Mouse (Mus musculus): ENCODE data around the gene Pex5l. TPM values are rescaled to one million over a fixed set of nuclear protein-coding genes. Genes with fewer than 3 reads are reported as not detected.

Pex5l gene
- polyA plus RNA-seq, 1 experiment from 2014 or later, result 0.14 TPM

- no peaks in the 10 kb centered on the region for H3K36me3 ChIP-seq (ENCODE audit: control insufficient read depth, insufficient read depth)
- H3K9ac ChIP-seq (ENCODE audit: low read depth, low read length), result no peak overlapping the region
- no peak overlapping the region for H3K4me3 ChIP-seq (ENCODE audit: low read depth, low read length)
- H3K4me1 ChIP-seq (replicated peaks; ENCODE audit: control insufficient read depth, insufficient read depth, low read length), result no peaks in the 10 kb centered on the region
- no peak overlapping the region for H3K4me2 ChIP-seq (replicated peaks; ENCODE audit: low read depth)
- WGBS, result 76% methylated on average over 6 of the region's 6 CpGs
- ATAC-seq, result no peak
- TF ChIP-seq CTCF (IDR thresholded peaks at IDR 0.05; ENCODE audit: low read depth), result no peak
- no peak overlapping the region for H3K27ac ChIP-seq (ENCODE audit: low read depth, low read length)
- H3K9me3 ChIP-seq (ENCODE audit: control insufficient read depth), result no peaks in the 10 kb centered on the region
- no peaks in the 10 kb centered on the region for H3K27me3 ChIP-seq (replicated peaks; ENCODE audit: control insufficient read depth, insufficient read depth, low read length)
These were observed 163.8 kb downstream of the Pex5l start for GRCm38 (mm10) chr3:32979238-32979637.

- no peak for ATAC-seq
- Histone ChIP-seq H3K9ac (ENCODE audit: low read depth, low read length) (no peak overlapping the region), H3K4me1 (replicated peaks; ENCODE audit: control insufficient read depth, insufficient read depth, low read length) (no peaks in the 10 kb centered on the region), H3K4me3 (ENCODE audit: low read depth, low read length) (no peak overlapping the region), H3K9me3 (ENCODE audit: control insufficient read depth) (no peaks in the 10 kb centered on the region), H3K4me2 (replicated peaks; ENCODE audit: low read depth) (no peak overlapping the region), H3K36me3 (ENCODE audit: control insufficient read depth, insufficient read depth) (no peaks in the 10 kb centered on the region), H3K27ac (ENCODE audit: low read depth, low read length) (no peak overlapping the region), H3K27me3 (replicated peaks; ENCODE audit: control insufficient read depth, insufficient read depth, low read length) (no peaks in the 10 kb centered on the region)
- no peak for TF ChIP-seq CTCF (IDR thresholded peaks at IDR 0.05; ENCODE audit: low read depth)
- 90% methylated on average over 1 of the region's 1 CpGs for WGBS
These were observed 172.8 kb downstream of the Pex5l start for GRCm38 (mm10) chr3:32970257-32970656.

- no peak for ATAC-seq
- Histone ChIP-seq H3K9ac (ENCODE audit: low read depth, low read length) (no peak overlapping the region), H3K27me3 (replicated peaks; ENCODE audit: control insufficient read depth, insufficient read depth, low read length) (no peaks in the 10 kb centered on the region), H3K4me1 (replicated peaks; ENCODE audit: control insufficient read depth, insufficient read depth, low read length) (no peaks in the 10 kb centered on the region), H3K9me3 (ENCODE audit: control insufficient read depth) (no peaks in the 10 kb centered on the region), H3K4me3 (ENCODE audit: low read depth, low read length) (no peak overlapping the region), H3K4me2 (replicated peaks; ENCODE audit: low read depth) (no peak overlapping the region), H3K36me3 (ENCODE audit: control insufficient read depth, insufficient read depth) (no peaks in the 10 kb centered on the region), H3K27ac (ENCODE audit: low read depth, low read length) (no peak overlapping the region)
- TF ChIP-seq CTCF (IDR thresholded peaks at IDR 0.05; ENCODE audit: low read depth), result no peak
- WGBS, result 88% methylated on average over 1 of the region's 1 CpGs
These were observed 174.2 kb downstream of the Pex5l start for GRCm38 (mm10) chr3:32968671-32969425.

- no peak overlapping the region for H3K9ac ChIP-seq (ENCODE audit: low read depth, low read length)
- no peak for ATAC-seq
- H3K4me3 ChIP-seq (ENCODE audit: low read depth, low read length), result no peak overlapping the region
- 3% methylated on average over 2 of the region's 2 CpGs for WGBS
- H3K27me3 ChIP-seq (replicated peaks; ENCODE audit: control insufficient read depth, insufficient read depth, low read length), result no peaks in the 10 kb centered on the region
- H3K27ac ChIP-seq (ENCODE audit: low read depth, low read length), result no peak overlapping the region
- no peak overlapping the region for H3K4me2 ChIP-seq (replicated peaks; ENCODE audit: low read depth)
- TF ChIP-seq CTCF (IDR thresholded peaks at IDR 0.05; ENCODE audit: low read depth), result peak; percentile 62
- H3K4me1 ChIP-seq (replicated peaks; ENCODE audit: control insufficient read depth, insufficient read depth, low read length), result no peaks in the 10 kb centered on the region
- no peaks in the 10 kb centered on the region for H3K9me3 ChIP-seq (ENCODE audit: control insufficient read depth)
- no peaks in the 10 kb centered on the region for H3K36me3 ChIP-seq (ENCODE audit: control insufficient read depth, insufficient read depth)
These were observed 177.5 kb downstream of the Pex5l start for GRCm38 (mm10) chr3:32965528-32965927.

- Histone ChIP-seq H3K27ac (ENCODE audit: low read depth, low read length) (no peak overlapping the region), H3K4me1 (replicated peaks; ENCODE audit: control insufficient read depth, insufficient read depth, low read length) (no peaks in the 10 kb centered on the region), H3K9ac (ENCODE audit: low read depth, low read length) (no peak overlapping the region), H3K36me3 (ENCODE audit: control insufficient read depth, insufficient read depth) (no peaks in the 10 kb centered on the region), H3K9me3 (ENCODE audit: control insufficient read depth) (no peaks in the 10 kb centered on the region), H3K4me2 (replicated peaks; ENCODE audit: low read depth) (no peak overlapping the region), H3K4me3 (ENCODE audit: low read depth, low read length) (no peak overlapping the region), H3K27me3 (replicated peaks; ENCODE audit: control insufficient read depth, insufficient read depth, low read length) (no peaks in the 10 kb centered on the region)
- TF ChIP-seq CTCF (IDR thresholded peaks at IDR 0.05; ENCODE audit: low read depth), result no peak
- ATAC-seq, result no peak
- WGBS, result 86% methylated on average over 3 of the region's 3 CpGs
These were observed 181.6 kb downstream of the Pex5l start for GRCm38 (mm10) chr3:32961494-32961893.

- no peak overlapping the region for H3K4me3 ChIP-seq (ENCODE audit: low read depth, low read length)
- no peaks in the 10 kb centered on the region for H3K4me1 ChIP-seq (replicated peaks; ENCODE audit: control insufficient read depth, insufficient read depth, low read length)
- no peak for ATAC-seq
- H3K27ac ChIP-seq (ENCODE audit: low read depth, low read length), result no peak overlapping the region
- H3K9me3 ChIP-seq (ENCODE audit: control insufficient read depth), result no peaks in the 10 kb centered on the region
- no peak overlapping the region for H3K4me2 ChIP-seq (replicated peaks; ENCODE audit: low read depth)
- WGBS, result 6% methylated on average over 1 of the region's 1 CpGs
- H3K36me3 ChIP-seq (ENCODE audit: control insufficient read depth, insufficient read depth), result no peaks in the 10 kb centered on the region
- no peak overlapping the region for H3K9ac ChIP-seq (ENCODE audit: low read depth, low read length)
- no peaks in the 10 kb centered on the region for H3K27me3 ChIP-seq (replicated peaks; ENCODE audit: control insufficient read depth, insufficient read depth, low read length)
- no peak for TF ChIP-seq CTCF (IDR thresholded peaks at IDR 0.05; ENCODE audit: low read depth)
These were observed 191.7 kb downstream of the Pex5l start for GRCm38 (mm10) chr3:32951382-32951781.
